Mouse (Mus musculus): ENCODE data around the gene Tgm6. TPM values are rescaled to one million over a fixed set of nuclear protein-coding genes. Genes with fewer than 3 reads are reported as not detected.

Tgm6 gene
- polyA plus RNA-seq (2012; ENCODE audit: insufficient read depth, insufficient read length, low replicate concordance, missing spikeins) = not detected in 2 replicates

- Histone ChIP-seq H3K4me1 (ENCODE audit: control insufficient read depth, insufficient read depth, low read length) (peaks cover 7% of the 10 kb centered on the region; the same call in 1 of the 2 replicates), H3K27ac (ENCODE audit: insufficient read depth, low read depth, low read length) (0 out of 2 replicates have a peak within 1 kb of the TSS, but pooled peaks have one; percentile 44), H3K4me3 (ENCODE audit: insufficient read depth, low read depth, low read length) (no peak within 1 kb of the TSS)
- no peak for TF ChIP-seq CTCF (IDR thresholded peaks at IDR 0.05; ENCODE audit: insufficient read depth, low read depth, low read length)
- no peak for TF ChIP-seq POLR2A (IDR thresholded peaks at IDR 0.05; ENCODE audit: insufficient read depth, low read depth, low read length)
- 47% methylated on average over 4 of the region's 4 CpGs for WGBS
Measured at GRCm38 (mm10) chr2:130112116-130112515, at the start of gene Tgm6. TSS of gene Tgm6 (plus strand) at chr2:130112416.

- TF ChIP-seq CTCF (IDR thresholded peaks at IDR 0.05; ENCODE audit: insufficient read depth, low read depth, low read length) = no peak
- TF ChIP-seq POLR2A (IDR thresholded peaks at IDR 0.05; ENCODE audit: insufficient read depth, low read depth, low read length) = no peak
- Histone ChIP-seq H3K4me1 (ENCODE audit: control insufficient read depth, insufficient read depth, low read length) (no peaks in the 10 kb centered on the region), H3K4me3 (ENCODE audit: insufficient read depth, low read depth, low read length) (no peak overlapping the region), H3K27ac (ENCODE audit: insufficient read depth, low read depth, low read length) (no peak overlapping the region)
- WGBS = 19% methylated on average over 3 of the region's 3 CpGs
Measured at GRCm38 (mm10) chr2:130068228-130068627, 44.0 kb upstream of the Tgm6 start.

- Histone ChIP-seq H3K27ac (ENCODE audit: insufficient read depth, low read depth, low read length) (no peak overlapping the region), H3K4me3 (ENCODE audit: insufficient read depth, low read depth, low read length) (no peak overlapping the region), H3K4me1 (ENCODE audit: control insufficient read depth, insufficient read depth, low read length) (no peaks in the 10 kb centered on the region)
- TF ChIP-seq POLR2A (IDR thresholded peaks at IDR 0.05; ENCODE audit: insufficient read depth, low read depth, low read length) = no peak
- TF ChIP-seq CTCF (IDR thresholded peaks at IDR 0.05; ENCODE audit: insufficient read depth, low read depth, low read length) = no peak
- WGBS = 88% methylated on average over 2 of the region's 2 CpGs
Measured at GRCm38 (mm10) chr2:130070396-130070795, 41.8 kb upstream of the Tgm6 start.

- TF ChIP-seq POLR2A (IDR thresholded peaks at IDR 0.05; ENCODE audit: insufficient read depth, low read depth, low read length) = no peak
- Histone ChIP-seq H3K4me1 (ENCODE audit: control insufficient read depth, insufficient read depth, low read length) (peaks cover 7% of the 10 kb centered on the region; the same call in 1 of the 2 replicates), H3K4me3 (ENCODE audit: insufficient read depth, low read depth, low read length) (no peak overlapping the region), H3K27ac (ENCODE audit: insufficient read depth, low read depth, low read length) (0 out of 2 replicates have a peak overlapping the region, but pooled peaks have one; percentile 44)
- 16% methylated on average over 4 of the region's 4 CpGs for WGBS
Measured at GRCm38 (mm10) chr2:130112804-130113203, 588 bp downstream of the Tgm6 start.

- 10% methylated on average over 3 of the region's 3 CpGs for WGBS
- H3K27ac ChIP-seq (ENCODE audit: insufficient read depth, low read depth, low read length) = peak overlapping the region; percentile 44; the same call in 1 of the 2 replicates
Measured at GRCm38 (mm10) chr2:130113379-130113778, 1.2 kb downstream of the Tgm6 start.

GRCm38 (mm10) chr2:130118649-130119048 is 6.4 kb downstream of the Tgm6 start:
- Histone ChIP-seq H3K4me1 (ENCODE audit: control insufficient read depth, insufficient read depth, low read length) (peaks cover 8% of the 10 kb centered on the region; the same call in 1 of the 2 replicates), H3K27ac (ENCODE audit: insufficient read depth, low read depth, low read length) (no peak overlapping the region), H3K4me3 (ENCODE audit: insufficient read depth, low read depth, low read length) (no peak overlapping the region)
- TF ChIP-seq POLR2A (IDR thresholded peaks at IDR 0.05; ENCODE audit: insufficient read depth, low read depth, low read length) (no peak), CTCF (IDR thresholded peaks at IDR 0.05; ENCODE audit: insufficient read depth, low read depth, low read length) (no peak)
- 76% methylated on average over 7 of the region's 7 CpGs for WGBS

More at GRCm38 (mm10) chr2:130113379-130113778, 1.2 kb downstream of the Tgm6 start:
- peaks cover 10% of the 10 kb centered on the region; the same call in 1 of the 2 replicates for H3K4me1 ChIP-seq (ENCODE audit: control insufficient read depth, insufficient read depth, low read length)
- TF ChIP-seq POLR2A (IDR thresholded peaks at IDR 0.05; ENCODE audit: insufficient read depth, low read depth, low read length) = no peak
- TF ChIP-seq CTCF (IDR thresholded peaks at IDR 0.05; ENCODE audit: insufficient read depth, low read depth, low read length) = no peak
- H3K4me3 ChIP-seq (ENCODE audit: insufficient read depth, low read depth, low read length) = no peak overlapping the region

GRCm38 (mm10) chr2:130125279-130126059 is 13.3 kb downstream of the Tgm6 start:
- H3K4me1 ChIP-seq (ENCODE audit: control insufficient read depth, insufficient read depth, low read length) = no peaks in the 10 kb centered on the region
- TF ChIP-seq POLR2A (IDR thresholded peaks at IDR 0.05; ENCODE audit: insufficient read depth, low read depth, low read length) (no peak), CTCF (IDR thresholded peaks at IDR 0.05; ENCODE audit: insufficient read depth, low read depth, low read length) (no peak)
- H3K27ac ChIP-seq (ENCODE audit: insufficient read depth, low read depth, low read length) = no peak overlapping the region
- no peak overlapping the region for H3K4me3 ChIP-seq (ENCODE audit: insufficient read depth, low read depth, low read length)
- 68% methylated on average over 6 of the region's 6 CpGs for WGBS

- Histone ChIP-seq H3K27ac (ENCODE audit: insufficient read depth, low read depth, low read length) (no peak overlapping the region), H3K4me1 (ENCODE audit: control insufficient read depth, insufficient read depth, low read length) (no peaks in the 10 kb centered on the region), H3K4me3 (ENCODE audit: insufficient read depth, low read depth, low read length) (no peak overlapping the region)
- WGBS = 44% methylated on average over 1 of the region's 1 CpGs
- no peak for TF ChIP-seq CTCF (IDR thresholded peaks at IDR 0.05; ENCODE audit: insufficient read depth, low read depth, low read length)
- TF ChIP-seq POLR2A (IDR thresholded peaks at IDR 0.05; ENCODE audit: insufficient read depth, low read depth, low read length) = no peak
Measured at GRCm38 (mm10) chr2:130126073-130126472, 13.9 kb downstream of the Tgm6 start.

- Histone ChIP-seq H3K4me3 (ENCODE audit: insufficient read depth, low read depth, low read length) (no peak overlapping the region), H3K4me1 (ENCODE audit: control insufficient read depth, insufficient read depth, low read length) (no peaks in the 10 kb centered on the region), H3K27ac (ENCODE audit: insufficient read depth, low read depth, low read length) (no peak overlapping the region)
- WGBS = 56% methylated on average over 1 of the region's 1 CpGs
- TF ChIP-seq POLR2A (IDR thresholded peaks at IDR 0.05; ENCODE audit: insufficient read depth, low read depth, low read length) (no peak), CTCF (IDR thresholded peaks at IDR 0.05; ENCODE audit: insufficient read depth, low read depth, low read length) (no peak)
Measured at GRCm38 (mm10) chr2:130129687-130130086, 17.5 kb downstream of the Tgm6 start.

Data from olfactory bulb, adult 2 months (tissue).